Mouse (Mus musculus) liver, embryonic 13.5 days (tissue): Measurements from ENCODE around the gene Stip1. TPM values are rescaled to one million over a fixed set of nuclear protein-coding genes. Genes with fewer than 3 reads are reported as not detected.
"Not testable (repeated sequence)": the region's sequence is repeated elsewhere in the genome, so short reads cannot be mapped to it uniquely, and the experiment has no call there.

Experiments
- ATAC-seq: fragments of 200-750 bp; cut with Nextera tagmentation; 2 replicates; pipeline ENCODE4 v1.8.0; 2017; ENCODE audit warnings: low read depth, mild to moderate bottlenecking, moderate number of reproducible peaks, moderate library complexity
- DNase-seq: peaks from one replicate; pipeline ENCODE4 v3.0.0; 2022
- H3K27ac ChIP-seq: fragments of 300-500 bp; sonication (generic); 2 replicates; pipeline ENCODE4 v1.5.1; 2015; ENCODE audit warnings: moderate library complexity, mild to moderate bottlenecking, inconsistent platforms
- H3K27me3 ChIP-seq: fragments of 300-500 bp; sonication (generic); 2 replicates; pipeline ENCODE4 v1.6.1; 2015; ENCODE audit warnings: mild to moderate bottlenecking, inconsistent platforms
- H3K36me3 ChIP-seq: fragments of 300-500 bp; sonication (generic); 2 replicates; pipeline ENCODE4 v1.6.1; 2015; ENCODE audit warnings: mild to moderate bottlenecking, inconsistent platforms
- H3K4me1 ChIP-seq: fragments of 300-500 bp; sonication (generic); replicated peaks from 2 replicates; pipeline ENCODE4 v1.6.1; 2015; ENCODE audit warnings: inconsistent platforms
- H3K4me2 ChIP-seq: fragments of 300-500 bp; sonication (generic); 2 replicates; pipeline ENCODE4 v1.6.1; 2015; ENCODE audit warnings: inconsistent platforms, mild to moderate bottlenecking, moderate library complexity
- H3K4me3 ChIP-seq: fragments of 300-500 bp; sonication (generic); replicated peaks from 2 replicates; pipeline ENCODE4 v1.5.1; 2015; ENCODE audit warnings: mild to moderate bottlenecking, inconsistent platforms
- H3K9ac ChIP-seq: fragments of 300-500 bp; sonication (generic); 2 replicates; pipeline ENCODE4 v1.6.1; 2015; ENCODE audit warnings: mild to moderate bottlenecking, inconsistent platforms
- H3K9me3 ChIP-seq: fragments of 300-500 bp; sonication (generic); replicated peaks from 2 replicates; pipeline ENCODE4 v1.6.1; 2016; ENCODE audit warnings: inconsistent platforms
- WGBS: fragments of 180-500 bp; shearing (Covaris S2); methylation state at CpG from one replicate; pipeline ENCODE4 v1.1.7; 2015; ENCODE audit not compliant: insufficient replicate concordance; 5-methylcytosine and 5-hydroxymethylcytosine counted together
- polyA plus RNA-seq: library from polyadenylated mRNA; unstranded; fragments of >200 nt; fragmentation: Nextera tagmentation; extraction: Ambion mirVana; gene quantifications from 2 replicates; pipeline ENCODE4 v1.2.1, GENCODE M21; 2015

Gene Stip1
- polyA plus RNA-seq, 1 experiment from 2014 or later, result 158 TPM

GRCm38 (mm10) chr19:7006892-7007593 is 32.7 kb downstream of the Stip1 start:
- no peaks in the 10 kb centered on the region for H3K9me3 ChIP-seq
- H3K27ac ChIP-seq, result no peak overlapping the region
- ATAC-seq (no peak), DNase-seq (no peak)
- 84% methylated on average over 9 of the region's 9 CpGs for WGBS
- H3K4me1 ChIP-seq, result peaks cover 3% of the 10 kb centered on the region; the same call in 1 of the 2 replicates
- no peaks in the 10 kb centered on the region for H3K27me3 ChIP-seq
- no peak overlapping the region for H3K9ac ChIP-seq
- H3K4me2 ChIP-seq, result no peak overlapping the region
- peaks cover 59% of the 10 kb centered on the region for H3K36me3 ChIP-seq
- no peak overlapping the region for H3K4me3 ChIP-seq

- no peak overlapping the region for H3K9ac ChIP-seq
- H3K4me3 ChIP-seq, result no peak overlapping the region
- H3K4me1 ChIP-seq, result peaks cover 42% of the 10 kb centered on the region
- ATAC-seq, result no peak
- DNase-seq, result no peak
- no peak overlapping the region for H3K4me2 ChIP-seq
- H3K27ac ChIP-seq, result no peak overlapping the region
- peaks cover 59% of the 10 kb centered on the region for H3K36me3 ChIP-seq
- WGBS, result 84% methylated on average over 19 of the region's 19 CpGs
- H3K9me3 ChIP-seq, result no peaks in the 10 kb centered on the region
- H3K27me3 ChIP-seq, result no peaks in the 10 kb centered on the region
Measured at GRCm38 (mm10) chr19:6999360-7000063, 40.3 kb downstream of the Stip1 start.

- Histone ChIP-seq H3K27me3 (no peaks in the 10 kb centered on the region), H3K4me2 (no peak overlapping the region), H3K9ac (no peak overlapping the region), H3K4me1 (peaks cover 52% of the 10 kb centered on the region), H3K27ac (no peak overlapping the region), H3K9me3 (no peaks in the 10 kb centered on the region), H3K4me3 (no peak overlapping the region), H3K36me3 (peaks cover 53% of the 10 kb centered on the region)
- DNase-seq (no peak), ATAC-seq (no peak)
- WGBS, result 86% methylated on average over 9 of the region's 9 CpGs
Measured at GRCm38 (mm10) chr19:6997721-6998290, 42.0 kb downstream of the Stip1 start.

GRCm38 (mm10) chr19:6996006-6996405 is 43.8 kb downstream of the Stip1 start, which contains the start of the genes Nudt22 and Trpt1:
Gene Nudt22 (minus strand): TSS chr19:6996117.
Gene Trpt1 (plus strand): TSS chr19:6996131.
- WGBS, result under 1% methylated on average over 24 of the region's 24 CpGs
- H3K27me3 ChIP-seq, result no peaks in the 10 kb centered on the region
- H3K4me3 ChIP-seq, result peak within 1 kb of the TSS; percentile 65
- peaks cover 60% of the 10 kb centered on the region for H3K4me1 ChIP-seq
- H3K4me2 ChIP-seq, result peak within 1 kb of the TSS; percentile 84
- H3K27ac ChIP-seq, result peak within 1 kb of the TSS; percentile 57
- H3K36me3 ChIP-seq, result peaks cover 35% of the 10 kb centered on the region
- peak within 1 kb of the TSS; percentile 77 for H3K9ac ChIP-seq
- ATAC-seq, result peak; percentile 70
- H3K9me3 ChIP-seq, result no peaks in the 10 kb centered on the region
- peak; percentile 86 for DNase-seq

GRCm38 (mm10) chr19:6995255-6995991 is 44.3 kb downstream of the Stip1 start:
- Histone ChIP-seq H3K4me3 (peak overlapping the region; percentile 65), H3K4me1 (peaks cover 60% of the 10 kb centered on the region), H3K9ac (peak overlapping the region; percentile 77), H3K36me3 (peaks cover 29% of the 10 kb centered on the region), H3K27ac (peak overlapping the region; percentile 57), H3K27me3 (no peaks in the 10 kb centered on the region), H3K9me3 (no peaks in the 10 kb centered on the region), H3K4me2 (peak overlapping the region; percentile 84)
- 40% methylated on average over 21 of the region's 21 CpGs for WGBS
- no peak for DNase-seq
- ATAC-seq, result no peak

- no peak overlapping the region for H3K27ac ChIP-seq
- peaks cover 63% of the 10 kb centered on the region for H3K4me1 ChIP-seq
- ATAC-seq, result no peak
- H3K36me3 ChIP-seq, result peaks cover 19% of the 10 kb centered on the region
- H3K27me3 ChIP-seq, result no peaks in the 10 kb centered on the region
- DNase-seq, result no peak
- whole genome bisulfite sequencing, result 87% methylated on average over 8 of the region's 8 CpGs
- H3K9ac ChIP-seq, result 0 out of 2 replicates have a peak overlapping the region, but pooled peaks have one; percentile 77
- no peaks in the 10 kb centered on the region for H3K9me3 ChIP-seq
- no peak overlapping the region for H3K4me3 ChIP-seq
- H3K4me2 ChIP-seq, result peak overlapping the region; percentile 84
Measured at GRCm38 (mm10) chr19:6994489-6994888, 45.3 kb downstream of the Stip1 start.

GRCm38 (mm10) chr19:6994002-6994401 is 45.8 kb downstream of the Stip1 start:
- H3K4me3 ChIP-seq, result no peak overlapping the region
- H3K9ac ChIP-seq, result no peak overlapping the region
- H3K4me1 ChIP-seq, result peaks cover 59% of the 10 kb centered on the region
- no peak overlapping the region for H3K27ac ChIP-seq
- H3K36me3 ChIP-seq, result peaks cover 14% of the 10 kb centered on the region
- DNase-seq (no peak), ATAC-seq (no peak)
- H3K4me2 ChIP-seq, result no peak overlapping the region
- WGBS, result 83% methylated on average over 8 of the region's 8 CpGs
- no peaks in the 10 kb centered on the region for H3K9me3 ChIP-seq
- no peaks in the 10 kb centered on the region for H3K27me3 ChIP-seq

- peak overlapping the region; percentile 92 for H3K4me2 ChIP-seq
- peak overlapping the region; percentile 79 for H3K27ac ChIP-seq
- peak overlapping the region; percentile 78 for H3K9ac ChIP-seq
- WGBS, result 69% methylated on average over 14 of the region's 14 CpGs
- peaks cover 6% of the 10 kb centered on the region for H3K36me3 ChIP-seq
- H3K4me1 ChIP-seq, result peaks cover 57% of the 10 kb centered on the region
- no peaks in the 10 kb centered on the region for H3K27me3 ChIP-seq
- peak overlapping the region; percentile 72 for H3K4me3 ChIP-seq
- ATAC-seq, result no peak
- H3K9me3 ChIP-seq, result no peaks in the 10 kb centered on the region
- no peak for DNase-seq
Measured at GRCm38 (mm10) chr19:6993011-6993770, 46.6 kb downstream of the Stip1 start.

GRCm38 (mm10) chr19:6992011-6992858 is 47.5 kb downstream of the Stip1 start, which contains the start of gene Dnajc4:
Gene Dnajc4 (minus strand): TSS chr19:6992572.
- 2% methylated on average over 37 of the region's 37 CpGs for WGBS
- H3K9me3 ChIP-seq, result no peaks in the 10 kb centered on the region
- DNase-seq (peak; percentile 98), ATAC-seq (peak; percentile 92)
- H3K36me3 ChIP-seq, result no peaks in the 10 kb centered on the region
- H3K4me3 ChIP-seq, result peak within 1 kb of the TSS; percentile 72
- H3K27ac ChIP-seq, result peak within 1 kb of the TSS; percentile 79
- H3K4me2 ChIP-seq, result peak within 1 kb of the TSS; percentile 92
- H3K9ac ChIP-seq, result peak within 1 kb of the TSS; percentile 79
- no peaks in the 10 kb centered on the region for H3K27me3 ChIP-seq
- peaks cover 58% of the 10 kb centered on the region for H3K4me1 ChIP-seq

GRCm38 (mm10) chr19:6991166-6991565 is 48.6 kb downstream of the Stip1 start:
- not testable (repeated sequence) for H3K27me3 ChIP-seq, DNase-seq, H3K9me3 ChIP-seq, H3K27ac ChIP-seq, H3K36me3 ChIP-seq, ATAC-seq, H3K9ac ChIP-seq
- H3K4me3 ChIP-seq, result 0 out of 2 replicates have a peak overlapping the region, but pooled peaks have one; percentile 72
- peak overlapping the region; percentile 92; the same call in 1 of the 2 replicates for H3K4me2 ChIP-seq
- peaks cover 58% of the 10 kb centered on the region for H3K4me1 ChIP-seq
- WGBS, result 80% methylated on average over 6 of the region's 6 CpGs
